Mouse (Mus musculus) embryo, embryonic 10.5 days (tissue): Measurements from ENCODE around the gene Cacna1g.
A peak's percentile ranks its signal among the peaks of the same experiment; 100 is the strongest.
"Not testable (repeated sequence)": the region's sequence is repeated elsewhere in the genome, so short reads cannot be mapped to it uniquely, and the experiment has no call there.

Experiments
- DNase-seq: peaks from one replicate; pipeline ENCODE4 v3.0.0-alpha.2; 2015; ENCODE audit warnings: low spot score

The Cacna1g gene

GRCm38 (mm10) chr11:94404178-94404577 is 69.8 kb downstream of the Cacna1g start:
- DNase-seq: no peak

GRCm38 (mm10) chr11:94403757-94404156 is 70.2 kb downstream of the Cacna1g start:
- no peak for DNase-seq

- no peak for DNase-seq
Measured at GRCm38 (mm10) chr11:94402731-94403130, 71.3 kb downstream of the Cacna1g start.

DNA sequence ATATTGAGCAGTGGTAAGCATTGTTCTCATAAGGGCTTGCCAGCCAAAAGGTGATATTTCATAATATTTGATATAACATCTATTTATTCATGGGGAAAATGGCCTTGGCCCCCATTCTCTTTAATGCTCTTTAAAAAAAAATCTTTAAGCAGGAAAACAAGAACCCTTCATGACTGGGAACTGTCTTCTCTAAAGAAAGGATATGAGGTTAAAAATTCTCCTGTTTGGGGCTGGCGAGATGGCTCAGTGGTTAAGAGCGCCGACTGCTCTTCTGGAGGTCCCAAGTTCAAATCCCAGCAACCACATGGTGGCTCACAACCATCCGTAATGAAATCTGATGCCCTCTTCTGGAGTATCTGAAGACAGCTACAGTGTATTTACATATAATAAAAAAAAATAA is 72.0 kb downstream of the Cacna1g start:
- not testable (repeated sequence) for DNase-seq

GRCm38 (mm10) chr11:94400996-94401395 is 73.0 kb downstream of the Cacna1g start:
- DNase-seq: no peak

DNA sequence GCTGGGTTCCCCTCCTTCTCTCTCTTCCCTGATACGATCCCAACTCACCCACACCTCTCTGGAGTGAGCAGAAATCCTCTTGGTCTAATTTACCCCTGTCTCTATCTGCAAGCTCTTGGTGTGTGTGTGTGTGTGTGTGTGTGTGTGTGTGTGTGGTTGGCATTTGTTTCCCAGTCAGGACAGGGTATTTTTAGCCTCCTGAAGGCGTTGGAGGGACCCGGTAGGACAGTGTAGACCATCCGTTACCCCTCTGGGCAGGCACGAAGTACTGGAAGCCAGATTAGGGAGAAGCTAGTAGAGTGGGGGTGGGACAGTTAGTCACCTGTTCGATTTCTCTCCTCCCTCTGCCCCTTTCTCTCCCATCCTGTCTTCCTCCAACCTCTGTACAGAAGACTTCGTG is 79.9 kb downstream of the Cacna1g start:
- DNase-seq: no peak

DNA sequence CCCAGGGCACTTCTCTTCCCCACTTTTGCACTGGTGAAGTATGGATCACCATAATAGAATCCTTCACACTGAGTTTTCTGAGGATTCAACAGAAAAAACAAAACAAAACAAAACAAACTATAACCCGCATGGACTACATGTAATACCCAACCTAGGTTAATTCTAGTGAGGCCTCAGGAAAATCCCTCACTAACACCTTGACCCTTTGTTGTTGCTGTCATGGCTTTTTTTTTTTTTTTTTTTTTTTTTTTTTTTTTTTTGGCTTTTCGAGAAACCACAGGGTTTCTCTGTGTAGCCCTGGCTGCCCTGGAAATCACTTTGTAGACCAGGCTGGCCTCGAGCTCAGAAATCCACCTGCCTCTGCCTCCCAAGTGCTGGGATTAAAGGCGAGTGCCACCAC is 80.5 kb downstream of the Cacna1g start:
- not testable (repeated sequence) for DNase-seq

DNA sequence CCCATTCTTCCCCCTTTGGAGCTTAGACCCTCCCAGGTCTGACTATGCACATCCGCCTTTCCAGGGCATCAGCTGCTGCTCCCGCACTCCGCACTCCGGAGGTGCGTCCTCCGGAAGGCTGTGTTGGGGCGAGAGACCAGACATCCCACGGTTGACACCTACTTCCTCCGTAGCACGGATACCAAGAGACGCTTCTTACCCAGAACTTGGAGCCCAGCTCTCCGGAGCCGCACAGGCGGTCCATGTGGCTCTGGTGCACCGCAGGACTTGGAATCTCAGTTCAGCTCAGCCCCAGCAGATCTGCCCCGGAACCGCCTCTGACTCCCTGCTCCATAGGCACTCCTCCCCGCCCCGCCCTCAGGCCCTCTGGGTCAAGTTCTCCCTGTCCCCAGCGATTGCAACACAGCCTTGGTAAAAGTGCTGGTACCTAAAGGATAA is 81.3 kb downstream of the Cacna1g start, which contains the start of gene Abcc3:
TSS of gene Abcc3 (minus strand) at position 326 of the 438 bp plus-strand sequence.
- DNase-seq: peak; percentile 27

DNA sequence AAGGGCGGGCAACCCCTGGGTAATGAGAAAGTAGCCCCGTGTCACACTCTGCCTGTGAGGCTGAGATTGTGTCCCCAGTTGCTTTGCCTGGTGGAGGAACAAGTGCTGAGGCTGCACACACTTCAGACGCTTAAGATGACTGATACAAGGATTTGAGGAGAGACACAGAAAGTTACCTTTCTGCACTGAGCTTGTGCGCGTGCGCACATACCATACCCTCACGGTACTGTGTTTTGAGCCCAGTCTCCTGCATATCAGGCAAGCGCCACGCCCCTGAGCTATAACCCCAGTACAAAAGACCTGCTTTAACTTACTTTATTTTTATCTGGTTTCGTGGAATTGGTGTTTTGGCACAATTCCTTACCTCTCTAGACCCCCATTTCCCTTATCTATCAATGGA is 82.3 kb downstream of the Cacna1g start:
- DNase-seq: no peak

GRCm38 (mm10) chr11:94390825-94391224 is 83.2 kb downstream of the Cacna1g start:
- DNase-seq: no peak

- no peak for DNase-seq
Measured at GRCm38 (mm10) chr11:94389724-94390396, 84.1 kb downstream of the Cacna1g start.

DNA sequence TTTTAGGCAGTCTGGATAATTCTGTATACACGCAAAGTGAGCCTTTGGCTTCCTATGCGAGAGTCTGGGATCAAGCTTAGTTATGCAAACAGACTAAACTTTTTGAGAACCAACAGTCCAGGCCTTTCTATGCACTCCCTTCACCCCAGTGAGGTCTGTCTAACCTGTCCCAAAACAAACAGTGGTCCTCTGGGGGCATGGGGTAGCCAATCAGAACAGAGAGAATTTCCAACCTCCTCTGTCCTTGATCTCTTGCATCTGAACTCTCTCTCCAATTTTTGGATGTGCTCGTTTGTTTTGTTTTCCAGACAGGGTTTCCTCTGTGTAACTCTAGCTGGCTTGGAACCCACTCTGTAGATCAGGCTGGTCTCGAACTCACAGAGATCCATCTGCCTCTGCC is 85.0 kb downstream of the Cacna1g start:
- no peak for DNase-seq

- DNase-seq: no peak
Measured at GRCm38 (mm10) chr11:94387756-94388155, 86.2 kb downstream of the Cacna1g start.

GRCm38 (mm10) chr11:94385977-94386771 is 87.8 kb downstream of the Cacna1g start:
- peak; percentile 71 for DNase-seq

DNA sequence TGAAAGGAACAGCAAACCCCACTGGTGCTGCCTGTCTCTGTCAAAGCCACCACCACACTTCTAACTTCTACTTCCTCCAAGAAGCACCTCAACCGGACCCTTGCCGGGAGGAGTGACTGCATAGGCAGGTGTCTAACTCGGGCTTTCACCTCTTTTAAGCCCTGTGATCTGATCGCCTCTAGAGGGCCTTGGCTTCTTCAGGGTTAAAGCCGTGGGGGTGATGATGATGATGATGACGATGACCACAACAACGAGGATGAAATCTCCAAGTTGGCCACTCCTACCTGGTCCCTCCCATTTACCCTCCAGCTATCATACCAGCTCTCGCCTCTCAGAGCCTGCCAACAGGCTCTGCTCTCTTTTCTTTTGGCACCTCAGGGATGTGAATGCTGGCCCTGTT is 94.3 kb downstream of the Cacna1g start:
- no peak for DNase-seq

DNA sequence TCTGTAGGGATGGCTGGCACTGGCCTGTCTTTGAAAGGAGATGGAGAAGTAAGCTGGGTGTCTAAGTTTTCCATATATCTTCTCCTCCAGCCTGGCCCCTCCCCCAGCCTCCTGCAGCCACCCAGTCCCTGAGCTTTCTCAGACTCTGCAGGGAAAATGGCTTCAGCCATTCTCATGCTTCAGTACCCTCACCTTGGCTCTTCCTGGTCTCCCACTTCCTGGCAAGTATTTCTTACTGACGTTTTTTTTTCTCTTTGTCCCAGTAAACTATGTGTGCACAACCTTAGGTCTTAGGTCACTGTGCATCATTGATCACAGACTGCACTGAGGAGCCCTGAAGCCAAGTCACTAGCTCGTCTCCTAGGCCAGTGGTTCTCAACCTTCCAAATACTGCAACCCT is 94.9 kb downstream of the Cacna1g start:
- DNase-seq: no peak

GRCm38 (mm10) chr11:94374276-94374948 is 99.6 kb downstream of the Cacna1g start:
- DNase-seq: no peak

DNA sequence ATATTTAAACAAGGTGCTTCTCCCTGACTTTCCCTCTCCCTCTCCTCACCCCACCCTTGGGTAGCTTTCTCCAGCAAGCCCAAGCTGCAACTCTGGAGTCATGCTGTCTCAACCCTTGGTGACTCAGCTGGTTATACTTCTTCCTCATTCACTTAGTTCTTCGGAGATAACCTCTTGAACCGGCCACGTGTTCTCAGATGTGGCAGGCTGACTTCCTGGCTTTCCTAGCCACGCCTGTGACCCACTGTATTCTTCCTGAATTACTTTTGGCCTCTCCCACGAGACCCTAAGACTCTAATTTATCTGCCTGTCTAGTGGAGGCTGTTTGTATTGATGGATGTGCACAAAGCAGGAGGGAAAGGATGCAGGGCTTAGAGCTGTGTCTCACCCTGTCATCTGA is 103.2 kb downstream of the Cacna1g start:
- peak; percentile 25 for DNase-seq

DNA sequence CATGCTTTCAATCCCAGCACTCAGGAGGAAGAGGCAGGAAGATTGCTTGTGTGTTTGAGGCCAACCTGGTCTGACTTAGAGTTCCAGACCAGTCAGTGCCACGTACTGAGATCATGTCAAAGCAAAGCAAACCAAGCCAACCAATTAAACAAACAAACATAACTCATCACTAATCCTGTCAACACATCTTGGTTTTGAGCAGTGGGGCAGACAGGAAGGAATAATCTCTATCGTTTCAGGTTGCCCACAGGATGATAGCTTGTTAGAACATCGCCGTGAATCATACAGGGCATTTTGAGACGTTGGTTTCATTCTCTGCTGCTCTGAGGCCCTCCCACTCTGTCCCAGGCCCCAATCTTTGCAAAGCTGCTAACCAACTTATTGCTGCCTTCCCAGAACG is 104.0 kb downstream of the Cacna1g start:
- no peak for DNase-seq

DNA sequence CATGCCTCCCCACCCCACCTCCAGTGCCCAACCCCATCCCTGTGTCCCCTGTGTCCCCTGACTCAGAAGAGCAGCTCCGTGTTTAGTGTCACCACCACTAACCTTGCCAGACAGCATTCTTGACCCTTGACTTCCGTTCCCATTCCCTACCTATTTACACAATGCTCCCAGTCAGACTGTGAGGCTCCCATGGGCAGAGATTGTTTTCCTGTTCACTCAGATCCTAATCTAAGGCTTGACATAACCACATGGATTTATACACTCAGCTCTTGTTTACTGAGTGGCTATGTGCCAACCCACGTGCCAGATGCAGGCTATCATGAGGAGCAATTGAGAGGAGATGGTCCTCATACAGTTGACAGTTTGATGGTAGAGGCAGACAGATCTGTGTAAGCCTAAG is 108.7 kb downstream of the Cacna1g start:
- DNase-seq: no peak

DNA sequence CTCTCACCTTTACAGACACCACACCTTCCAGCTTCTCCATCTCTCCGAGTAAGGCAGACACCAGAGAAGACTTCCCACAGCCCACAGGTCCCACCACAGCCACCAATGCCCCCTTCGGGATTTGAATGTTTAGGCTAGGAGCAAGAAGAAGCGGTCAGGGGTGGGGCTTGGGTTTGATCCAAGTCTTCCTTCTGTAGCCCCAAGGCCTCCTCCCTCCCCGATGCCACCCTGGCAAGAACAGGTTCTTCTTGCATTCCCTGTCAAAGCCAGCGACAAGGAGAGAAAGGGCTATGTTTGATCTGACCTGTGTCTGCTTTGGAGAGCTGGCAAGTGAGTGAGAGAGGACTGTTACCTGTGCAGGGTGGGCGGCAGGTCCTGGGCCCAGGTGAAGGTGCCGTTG is 110.3 kb downstream of the Cacna1g start:
- DNase-seq: no peak

DNA sequence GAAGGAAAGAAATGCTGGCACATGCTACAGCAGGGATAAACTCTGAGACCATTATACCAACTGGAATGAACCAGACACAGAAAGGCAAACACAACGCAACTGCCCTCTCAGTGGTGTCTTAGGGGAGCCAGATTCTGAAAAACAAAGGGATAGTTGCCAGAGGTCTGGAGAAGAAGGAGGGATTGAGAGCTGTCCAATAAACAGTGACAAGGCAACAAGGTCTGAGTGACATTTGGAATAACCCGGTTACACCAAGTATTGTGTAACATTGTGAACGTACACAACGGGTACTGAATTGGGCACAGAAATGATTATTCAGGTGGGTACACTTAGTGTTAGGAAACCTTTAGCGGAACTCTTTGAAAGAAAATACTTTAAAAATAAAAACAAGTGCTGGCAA is 111.9 kb downstream of the Cacna1g start:
- no peak for DNase-seq
